Mouse (Mus musculus) right cerebral cortex, adult 18-20 months (tissue): ENCODE measurements at regions not wholly inside any gene's neighbourhood (a gene's known extent, or its start where the extent isn't known, plus 50 kb on each side); places are given as distances from the start of the nearest gene placed in this dataset.

Experiments used
- DNase-seq: peaks from one replicate; pipeline ENCODE4 v3.0.0; 2022; ENCODE audit warnings: mixed read lengths

DNA sequence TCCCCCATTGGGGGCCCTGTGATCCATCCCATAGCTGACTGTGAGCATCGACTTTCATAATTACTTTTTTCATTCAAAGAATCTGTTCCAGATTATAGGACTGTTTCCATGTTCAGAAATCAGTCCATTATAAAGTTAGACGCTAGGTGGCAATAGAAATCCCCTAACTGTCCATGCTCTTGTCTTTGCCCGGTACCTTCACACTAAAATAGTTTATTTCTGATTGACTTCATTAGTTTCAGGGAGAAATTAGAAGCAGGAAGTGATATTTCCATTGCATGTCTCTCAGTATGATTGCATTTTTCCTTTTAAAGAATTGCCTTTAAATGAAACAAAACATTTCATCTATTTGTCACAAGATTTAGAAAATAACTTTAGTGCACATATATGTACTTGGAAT is 131.7 kb downstream of the Fbxo8 start:
- DNase-seq: no peak

DNA sequence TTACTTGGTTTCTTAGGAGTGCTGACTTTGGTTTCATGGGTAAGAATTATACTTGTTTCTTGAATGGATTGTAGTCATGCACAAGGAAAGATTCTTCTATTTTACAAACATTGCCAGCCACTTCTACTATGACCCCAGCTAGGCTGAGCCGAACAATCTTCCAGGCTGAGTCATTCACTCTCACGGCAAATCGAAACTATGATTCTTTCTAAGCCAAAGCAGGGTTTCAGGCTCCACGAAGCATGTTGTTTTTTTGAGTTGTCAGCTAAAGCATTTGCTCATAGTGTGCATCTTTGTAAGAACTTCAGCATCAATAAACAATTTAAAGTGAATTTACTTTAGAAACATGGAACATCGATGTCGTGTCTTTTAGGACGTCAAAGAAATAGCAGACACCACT is 133.5 kb downstream of the Fbxo8 start:
- DNase-seq: no peak

DNA sequence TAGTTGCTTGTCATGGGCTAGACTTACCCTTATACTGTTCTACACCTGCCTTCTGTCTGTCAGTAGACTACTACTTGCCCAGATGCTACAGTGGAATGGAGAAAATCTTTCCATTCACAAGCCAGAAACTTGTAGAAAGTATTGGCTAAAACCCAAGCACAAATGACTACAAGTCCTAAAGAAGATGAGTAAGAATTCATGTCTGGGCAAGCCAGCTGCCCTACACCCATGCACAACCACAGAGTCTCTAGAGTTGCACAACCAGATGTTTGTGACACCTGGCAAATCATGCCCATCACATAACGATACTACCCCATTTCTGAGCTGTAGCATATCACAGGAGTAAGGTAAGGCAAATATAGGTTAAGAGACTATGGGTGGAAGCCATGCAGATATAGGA is 144.5 kb downstream of the Fbxo8 start:
- no peak for DNase-seq

DNA sequence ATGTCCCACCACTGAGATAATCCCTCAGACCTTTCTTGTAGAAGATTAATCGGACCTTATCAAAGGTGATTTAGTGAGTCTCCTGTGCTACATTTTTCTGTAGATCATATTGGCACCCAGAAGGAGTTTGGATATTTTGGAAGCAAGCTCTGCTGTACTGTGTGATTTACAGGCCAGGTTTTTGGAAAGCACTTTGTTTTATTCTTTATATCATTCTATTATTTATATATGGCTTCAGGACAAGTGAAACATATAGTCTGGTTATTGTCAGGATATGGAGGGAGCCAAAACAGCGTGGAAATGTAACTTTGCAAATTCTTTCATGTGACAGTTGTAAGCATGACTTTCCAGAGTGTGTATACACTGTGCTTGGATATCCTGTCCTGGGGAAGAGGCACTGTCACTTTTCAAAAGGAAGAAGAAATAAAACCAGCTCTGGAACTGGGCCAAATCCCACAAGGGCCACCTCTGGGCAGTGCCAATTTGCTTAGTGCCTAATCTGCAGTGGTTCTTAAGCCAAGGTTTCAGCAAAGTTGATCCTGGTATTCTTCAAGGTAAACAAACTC is 149.8 kb downstream of the Fbxo8 start:
- DNase-seq: no peak

DNA sequence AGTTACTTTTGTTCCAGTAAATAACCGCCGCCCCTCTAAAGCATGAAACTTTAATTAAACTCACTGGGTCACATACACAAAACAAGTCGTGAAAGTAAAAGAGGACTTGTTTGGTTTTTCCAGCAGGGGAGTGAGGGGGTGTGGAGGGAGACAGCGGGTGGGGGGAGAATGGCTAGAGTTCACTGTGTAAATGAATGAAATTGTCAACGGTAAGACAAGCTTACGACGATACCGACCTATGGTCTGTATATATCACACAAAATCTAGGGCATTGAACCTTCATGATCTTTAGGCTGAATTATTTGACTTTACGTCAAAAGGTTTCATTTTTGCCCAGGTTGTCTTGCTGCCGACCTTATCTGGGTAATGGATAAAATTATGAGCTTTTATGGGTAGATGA is 155.5 kb downstream of the Fbxo8 start:
- DNase-seq: no peak

DNA sequence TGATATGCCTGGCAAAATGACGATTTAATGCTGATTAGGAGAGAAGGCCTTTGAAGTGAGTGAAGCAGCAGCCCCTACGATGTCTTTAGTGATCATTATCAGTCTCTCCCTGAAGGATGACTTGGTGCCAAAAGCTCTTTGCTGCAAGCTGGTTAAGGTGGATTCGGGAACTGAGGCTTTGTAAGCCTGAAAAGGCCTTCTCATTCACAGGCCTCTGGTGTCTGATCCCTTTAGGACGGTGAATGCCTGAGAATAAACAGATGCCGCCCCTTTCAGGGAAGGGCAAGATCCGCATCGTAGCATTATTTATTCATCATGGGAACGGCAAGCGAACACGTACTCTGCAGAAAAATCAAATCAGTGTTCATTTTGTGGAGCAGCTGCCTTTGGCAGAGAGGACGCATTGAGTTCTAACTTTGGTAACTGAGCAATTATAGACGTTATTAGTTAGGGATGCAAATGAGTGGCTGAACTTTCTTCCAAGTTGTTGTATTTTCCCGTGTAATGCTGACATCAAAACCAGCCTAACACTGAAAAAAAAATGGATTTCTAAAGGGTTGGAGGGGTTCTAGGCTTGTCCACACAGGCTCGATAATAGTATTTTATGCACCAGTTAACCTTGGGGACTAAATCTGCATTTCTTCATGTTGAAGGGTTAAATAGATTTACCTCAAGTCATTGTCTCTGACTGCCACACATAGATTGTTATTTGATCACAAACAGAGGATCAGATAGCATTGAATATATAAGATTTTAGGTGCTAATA is 156.2 kb downstream of the Fbxo8 start:
- DNase-seq: no peak

DNA sequence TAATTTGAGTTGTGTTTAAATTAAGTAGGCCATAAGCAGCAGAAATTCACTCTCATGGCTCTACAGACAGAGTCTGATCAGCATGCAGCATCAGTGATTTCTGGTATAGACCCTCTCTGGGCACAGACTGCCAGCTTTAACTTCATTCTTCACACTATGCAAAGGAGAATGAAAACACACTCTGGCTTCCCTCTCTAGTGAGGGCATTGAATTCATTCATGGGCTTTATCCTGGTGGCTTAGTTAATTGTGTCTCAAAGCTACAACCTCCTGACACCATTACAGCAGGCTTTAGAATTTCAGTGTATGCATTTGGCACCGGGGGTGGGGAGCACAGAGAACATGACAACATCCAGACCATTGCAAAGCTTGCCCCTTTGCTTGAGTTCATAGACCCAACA is 169.1 kb downstream of the Fbxo8 start:
- no peak for DNase-seq

DNA sequence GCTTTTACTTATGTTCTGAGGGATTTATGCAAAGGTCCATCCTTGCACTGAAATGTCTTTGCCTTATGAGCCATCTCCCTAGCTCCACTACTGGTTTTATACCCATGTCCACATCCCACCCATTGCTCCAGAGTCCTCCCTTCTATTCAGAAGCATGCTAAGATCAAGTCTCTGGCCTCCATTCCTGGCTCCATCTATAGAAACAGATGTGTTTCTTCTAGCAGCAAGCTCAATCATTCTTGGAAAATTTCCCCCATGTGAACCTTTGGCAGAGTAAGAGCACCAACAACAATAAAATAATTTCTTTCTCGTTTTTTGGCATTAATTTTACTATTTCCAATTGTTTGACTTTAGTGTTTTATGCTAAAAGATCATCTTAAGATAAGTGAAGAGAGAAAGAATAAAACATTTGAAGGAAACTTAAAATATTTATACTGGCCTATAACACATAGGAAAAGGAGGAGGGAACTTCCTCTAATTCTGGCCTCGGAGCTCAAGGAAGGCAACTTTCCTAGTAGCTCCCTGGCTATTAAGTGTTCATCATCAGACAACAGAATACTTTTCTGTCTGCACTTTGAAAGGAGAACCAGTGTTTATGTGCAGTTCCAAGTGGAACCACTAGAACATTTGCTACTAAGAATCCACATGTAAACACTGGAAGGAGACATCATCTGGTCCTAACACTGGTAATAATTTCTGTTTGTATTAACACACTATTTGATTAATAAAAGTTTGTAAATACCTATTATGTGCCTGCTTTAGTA is 171.8 kb downstream of the Fbxo8 start:
- no peak for DNase-seq

DNA sequence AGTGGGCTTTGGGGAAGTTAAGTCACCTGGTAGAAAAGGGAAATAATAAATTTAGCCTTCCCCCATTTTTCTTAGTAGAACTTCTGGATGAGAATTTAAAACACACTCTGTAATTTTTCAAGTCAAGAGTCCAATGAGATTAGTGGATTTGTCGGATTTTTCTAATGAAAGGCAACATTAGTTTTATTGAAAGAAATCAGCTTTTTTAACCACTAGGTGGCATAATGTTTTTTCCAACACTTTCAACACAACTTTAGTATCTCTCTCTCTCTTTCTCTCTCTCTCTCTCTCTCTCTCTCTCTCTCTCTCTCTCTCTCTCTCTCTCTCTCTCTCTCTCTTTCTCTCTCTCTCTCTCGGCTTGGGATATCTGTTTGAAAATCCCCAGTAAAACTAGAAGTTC is 173.7 kb downstream of the Fbxo8 start:
- no peak for DNase-seq

DNA sequence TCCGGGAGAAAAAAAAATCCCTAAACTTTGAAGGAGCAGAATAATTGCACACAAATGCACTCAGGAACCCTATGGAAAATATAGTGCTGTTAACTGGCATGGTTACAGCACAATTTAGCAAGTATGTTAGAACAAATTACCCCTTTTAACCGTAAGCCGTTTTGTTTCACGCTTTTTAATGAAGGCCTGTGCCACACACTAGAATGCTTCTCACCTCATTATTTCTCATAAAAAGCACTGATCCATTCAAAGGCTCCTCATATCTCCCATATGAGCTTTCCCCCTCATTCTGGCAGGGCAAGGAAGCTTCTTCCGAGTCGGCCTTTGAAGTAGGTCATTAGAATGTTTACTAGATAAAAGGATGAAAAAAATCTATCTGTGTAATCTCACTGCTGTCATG is 182.4 kb downstream of the Fbxo8 start:
- DNase-seq: no peak

DNA sequence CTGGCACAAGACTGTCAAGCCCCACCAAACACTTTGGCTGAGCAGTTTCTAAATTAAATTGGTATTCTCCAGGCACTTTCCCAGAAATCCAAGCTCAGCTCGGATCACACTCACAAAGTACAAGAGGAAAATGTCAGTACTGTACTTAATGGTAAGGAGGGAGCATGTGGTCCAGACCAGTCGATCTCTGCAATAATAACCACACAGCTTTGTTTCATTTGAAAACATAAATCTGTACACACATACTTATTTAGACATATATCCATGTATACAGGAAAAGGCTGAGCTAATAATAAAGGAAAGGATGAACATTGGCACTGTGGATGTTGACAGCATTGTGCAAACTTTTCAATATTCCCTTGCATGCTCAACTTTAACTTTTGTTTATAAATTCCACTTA is 184.1 kb downstream of the Fbxo8 start:
- no peak for DNase-seq

DNA sequence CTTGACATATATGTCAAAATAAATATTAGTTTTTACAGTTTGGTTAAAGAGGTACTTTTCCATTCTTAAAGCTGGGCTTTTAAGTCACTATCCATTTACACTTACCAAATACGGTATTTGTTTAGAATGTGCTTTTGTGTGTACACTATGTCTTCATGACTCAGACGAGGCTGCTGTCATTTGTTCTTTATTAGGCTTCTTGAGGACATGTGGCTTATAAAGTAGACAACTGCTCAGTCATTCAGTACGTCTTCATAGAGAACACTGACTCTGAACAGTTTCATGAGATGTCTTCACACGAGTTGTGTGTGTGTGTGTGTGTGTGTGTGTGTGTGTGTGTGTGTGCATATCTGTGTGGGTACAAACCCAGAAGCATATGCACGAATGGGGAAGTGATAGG is 216.1 kb downstream of the Fbxo8 start:
- DNase-seq: no peak

DNA sequence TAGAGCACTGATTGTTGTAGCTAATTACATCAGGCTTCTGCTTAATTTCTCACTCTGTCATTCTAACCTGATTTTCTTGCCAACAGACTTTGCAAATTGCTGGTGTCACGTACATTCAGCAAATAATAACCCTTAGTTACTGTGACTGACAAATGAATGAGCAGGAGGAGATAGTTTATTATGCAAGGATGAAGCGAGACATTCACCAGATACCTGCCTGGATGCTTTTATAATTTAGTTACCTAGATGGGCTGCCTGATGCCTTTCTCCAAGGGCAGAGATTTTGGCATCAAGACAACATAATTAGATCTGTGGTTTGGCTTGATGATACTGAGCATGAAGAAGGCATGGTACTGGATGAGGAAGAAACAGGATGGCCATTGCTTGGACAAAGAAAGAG is 233.6 kb downstream of the Fbxo8 start:
- no peak for DNase-seq

DNA sequence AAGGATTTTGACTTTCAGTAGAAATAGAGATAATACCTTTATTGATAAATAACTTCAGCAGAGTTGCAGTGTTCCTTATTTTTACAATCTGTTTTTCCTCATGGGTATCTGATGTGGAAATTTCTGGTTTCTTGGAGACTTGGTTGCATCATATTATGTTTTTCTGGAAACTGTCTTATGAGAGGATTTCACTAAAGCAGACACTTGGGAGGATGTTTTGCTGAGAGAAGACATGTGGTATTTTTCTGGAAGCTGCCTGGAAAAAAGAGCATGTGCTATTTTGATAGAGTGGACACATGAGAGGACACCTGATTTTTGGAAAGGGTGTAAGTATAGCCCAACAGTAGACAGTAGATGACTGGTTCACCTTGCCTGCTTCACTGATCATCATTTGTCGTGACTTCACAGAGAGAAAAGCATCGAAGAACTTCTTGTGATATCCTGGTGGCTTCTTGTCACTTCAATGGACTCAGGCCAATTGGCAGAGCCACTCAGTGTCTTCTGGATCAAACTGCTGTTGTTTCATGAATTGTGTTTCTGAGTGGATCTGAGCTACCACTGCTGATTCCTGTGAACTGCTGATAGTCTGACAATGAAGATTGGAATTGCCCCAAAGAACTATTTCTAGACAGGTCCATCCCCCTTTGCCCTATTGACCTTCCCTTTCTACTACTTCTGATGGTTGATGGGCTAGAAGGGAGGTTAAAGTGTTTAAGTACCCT is 238.8 kb downstream of the Fbxo8 start:
- no peak for DNase-seq

DNA sequence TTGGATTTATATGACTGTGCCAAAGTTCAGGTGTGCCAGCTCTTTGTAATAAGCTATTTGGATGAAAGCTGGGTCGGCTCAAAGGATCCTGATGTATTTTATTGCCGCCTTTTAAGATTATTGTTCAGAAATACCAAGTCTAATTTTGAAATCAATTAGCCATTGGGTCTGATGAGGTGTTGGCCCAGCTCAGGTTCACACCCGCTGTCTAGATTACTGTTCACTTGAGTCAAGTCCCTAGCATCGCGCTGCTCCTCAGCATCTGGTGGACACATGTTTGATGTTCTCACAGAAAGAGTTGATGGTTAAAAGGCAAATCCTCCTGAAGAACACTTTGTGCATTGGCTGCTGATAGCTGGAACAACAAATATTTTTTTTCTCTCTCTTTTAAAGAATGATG is 281.8 kb downstream of the Fbxo8 start:
- DNase-seq: no peak

DNA sequence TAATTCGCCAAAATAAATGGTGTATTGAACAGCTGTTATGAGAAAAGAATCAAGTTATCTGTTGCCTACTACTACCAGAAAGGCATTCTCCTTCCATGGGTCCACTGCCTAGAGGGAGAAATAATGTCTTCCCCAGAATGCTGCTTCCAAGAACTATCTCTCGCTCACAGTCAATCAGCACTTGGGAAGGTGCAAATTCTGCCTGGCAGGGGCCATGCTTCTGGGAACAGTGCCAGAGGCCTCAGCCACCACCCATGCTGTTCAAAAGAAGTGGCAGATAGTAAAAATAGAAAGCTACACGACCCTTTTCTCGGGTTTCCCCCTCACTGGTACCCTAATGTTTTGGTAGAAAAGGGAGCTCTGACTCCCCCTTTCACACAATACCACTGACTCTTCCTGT is 282.2 kb downstream of the Fbxo8 start:
- DNase-seq: no peak

DNA sequence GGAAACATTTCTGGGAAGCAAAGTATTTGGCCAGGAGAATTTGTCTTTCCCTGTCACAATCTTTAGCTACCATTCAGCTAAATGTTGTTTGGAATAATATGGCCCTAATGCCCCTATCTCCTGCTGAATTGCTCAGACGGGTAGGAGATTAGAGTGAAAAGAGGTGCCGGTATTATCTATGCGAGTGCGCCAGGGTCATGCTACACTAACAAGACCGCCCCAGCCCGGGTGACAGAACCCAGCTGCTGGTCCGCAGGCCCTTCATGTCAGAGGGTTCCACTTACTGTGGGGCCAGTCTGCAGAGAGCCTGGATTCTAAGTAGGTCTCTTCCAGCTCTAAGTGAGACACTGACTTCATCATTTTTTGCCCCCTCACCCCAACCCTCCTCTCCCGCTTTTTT is 332.6 kb downstream of the Fbxo8 start:
- no peak for DNase-seq

DNA sequence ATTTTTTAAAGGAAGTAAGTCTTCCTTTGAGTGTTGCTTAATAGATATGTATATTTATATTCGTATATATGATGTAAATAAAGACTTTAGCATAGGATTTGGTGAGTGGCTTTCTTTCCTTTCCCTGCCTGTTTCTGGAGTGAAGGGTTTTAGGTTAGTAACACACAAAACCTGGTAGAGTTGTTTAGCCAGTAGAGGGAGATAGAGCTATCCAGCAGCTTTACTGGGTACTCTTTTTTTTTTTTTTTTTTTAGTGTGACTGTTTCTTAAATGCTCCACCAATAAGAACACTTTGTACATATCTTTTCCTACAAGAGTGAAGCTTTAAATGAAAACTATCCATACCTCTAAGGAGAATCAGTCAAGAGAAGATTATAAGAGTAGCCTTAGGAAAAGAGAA is 333.3 kb downstream of the Fbxo8 start:
- DNase-seq: no peak

DNA sequence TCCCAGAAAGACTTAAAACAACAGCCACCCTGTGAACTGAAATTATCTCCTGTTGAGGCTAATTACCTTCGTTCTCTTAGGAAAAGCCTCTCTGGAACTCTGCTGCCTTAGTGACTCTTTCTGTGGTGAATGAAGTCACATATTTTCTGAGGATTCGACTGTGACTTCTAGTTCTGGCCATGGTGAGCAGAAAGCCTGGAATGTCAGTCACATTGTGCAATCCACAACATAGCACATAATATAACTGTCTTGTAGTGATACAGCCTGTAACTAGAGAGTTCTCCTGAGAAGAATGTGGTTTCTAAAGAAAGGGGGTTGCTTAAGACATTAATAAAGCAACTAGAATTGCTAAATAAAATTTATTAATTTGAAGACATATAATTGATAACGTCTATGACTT is 342.7 kb downstream of the Fbxo8 start:
- no peak for DNase-seq

DNA sequence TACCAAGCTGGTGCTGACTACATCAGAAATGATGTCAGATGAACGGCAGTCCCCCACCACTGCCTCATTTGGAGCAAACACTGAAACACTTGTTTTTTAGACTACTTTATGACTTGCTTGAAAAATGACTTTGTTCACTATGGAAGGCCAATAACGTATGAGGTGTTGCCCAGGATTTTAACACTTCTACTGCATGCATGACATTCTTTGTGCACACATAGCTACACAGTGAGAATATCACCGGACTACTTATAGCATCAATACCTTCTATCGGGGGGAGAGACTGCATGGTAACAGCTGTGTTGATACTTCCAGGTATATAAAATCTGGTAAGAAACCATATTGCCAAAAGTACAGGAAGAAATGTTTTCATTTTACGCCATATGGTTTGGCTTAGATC is 364.5 kb downstream of the Fbxo8 start:
- DNase-seq: no peak

DNA sequence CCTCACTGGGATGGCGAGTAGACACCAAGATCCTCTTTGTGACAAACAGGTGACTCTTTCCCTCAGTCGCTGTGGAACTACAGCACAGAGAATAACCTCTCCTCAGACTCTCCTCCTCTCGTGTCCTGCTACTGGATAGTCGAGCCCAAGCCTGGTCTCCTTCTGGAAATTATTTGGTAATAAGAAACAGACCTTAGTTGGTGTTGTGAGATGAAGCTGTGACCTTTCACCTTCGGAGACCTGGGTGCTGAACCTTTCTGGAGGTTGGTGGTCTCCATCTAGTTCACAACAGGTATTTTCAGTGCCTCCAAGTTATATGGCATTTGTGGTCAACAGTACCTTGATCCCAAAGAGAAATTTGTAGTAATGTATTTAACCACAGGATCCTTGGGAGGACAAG is 365.1 kb downstream of the Fbxo8 start:
- DNase-seq: no peak

DNA sequence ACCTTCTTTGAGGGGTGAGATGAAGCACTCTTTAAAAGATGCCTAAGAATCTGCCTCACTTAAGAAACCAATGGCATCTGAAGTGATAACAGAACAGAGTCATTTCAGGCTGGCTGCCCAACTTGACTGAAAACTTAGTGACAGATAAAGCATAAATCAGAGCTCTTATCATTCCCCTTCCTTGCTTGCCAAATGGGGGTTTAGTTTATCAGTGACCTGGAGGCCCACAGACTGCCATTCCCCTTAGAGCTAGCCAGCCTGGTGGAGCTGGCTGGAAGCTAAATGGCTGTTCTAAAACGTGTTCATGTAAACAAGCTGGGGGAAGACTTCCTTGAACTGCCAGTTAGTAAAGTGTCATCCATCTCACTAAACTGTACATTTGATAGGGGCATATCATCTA is 373.8 kb downstream of the Fbxo8 start:
- DNase-seq: no peak

DNA sequence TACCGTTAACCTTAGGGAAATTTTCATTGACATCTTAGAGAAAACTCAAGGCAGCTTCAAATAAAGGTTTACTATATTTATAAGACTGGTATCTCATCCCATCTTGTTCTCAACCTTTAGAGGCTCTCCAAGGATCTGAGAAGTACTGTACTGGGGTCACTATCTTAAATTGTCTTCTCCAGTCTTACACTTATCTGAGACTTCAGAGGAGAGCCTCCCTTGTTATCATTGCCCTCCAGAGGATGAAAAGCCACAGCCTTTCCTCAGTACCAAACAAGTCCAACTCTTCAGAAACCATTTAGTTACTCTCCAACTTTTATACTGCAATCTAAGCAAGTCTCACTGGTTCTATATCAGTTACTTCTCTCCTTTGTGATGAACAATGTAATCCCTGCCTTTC is 376.3 kb downstream of the Fbxo8 start:
- no peak for DNase-seq

DNA sequence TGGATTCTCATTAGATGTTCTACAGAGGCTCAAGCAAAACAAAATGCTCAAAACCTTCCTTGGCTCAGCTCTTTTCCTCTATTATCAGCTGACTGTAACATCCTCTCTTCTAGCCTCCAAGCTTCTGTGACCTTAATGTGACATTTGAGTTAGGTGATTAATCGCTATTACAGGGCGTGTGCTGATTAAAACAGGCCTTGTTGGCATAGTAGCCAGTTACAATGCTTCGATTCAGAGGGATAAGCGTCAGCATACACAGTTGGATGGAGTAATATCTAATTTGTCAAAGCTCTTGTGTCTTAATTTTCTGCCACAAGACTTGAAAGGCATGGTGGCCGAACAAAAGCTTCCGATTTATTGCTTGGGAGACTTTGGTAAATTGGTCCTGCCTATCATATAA is 378.2 kb downstream of the Fbxo8 start:
- no peak for DNase-seq
